Mouse (Mus musculus) left cerebral cortex, postnatal 14 days (tissue): ENCODE measurements around the gene Lrrc32. TPM values are rescaled to one million over a fixed set of nuclear protein-coding genes. Genes with fewer than 3 reads are reported as not detected.
A peak's percentile ranks its signal among the peaks of the same experiment; 100 is the strongest.

Source experiments
- DNase-seq, 2 experiments: peaks; one replicate each; pipeline ENCODE4 v3.0.0; 2021 to 2022; ENCODE audit warnings: low spot score in 2 of 2, mixed read lengths in 1 of 2
- intact Hi-C: fragments of 180-260 bp; cut with DNase I; formaldehyde crosslinking; loops from one replicate; pipeline ENCODE4 v1.15.1; 2025
- total RNA-seq, 2 experiments: library from RNA; stranded (reverse); gene quantifications; 2 replicates each; pipeline ENCODE4 v1.2.3; 2021

Gene Lrrc32
- total RNA-seq, 2 experiments from 2014 or later: 3.0 to 3.9 TPM

GRCm38 (mm10) chr7:98503951-98504647 lies 15.0 kb downstream of the Lrrc32 start:
- peak; percentile 44 to 64 for DNase-seq
- intact Hi-C loops: no loop called here

GRCm38 (mm10) chr7:98504726-98505314 lies 15.7 kb downstream of the Lrrc32 start:
- no peak for DNase-seq
- intact Hi-C loops: no loop called here

GRCm38 (mm10) chr7:98505664-98506063 lies 16.6 kb downstream of the Lrrc32 start:
- DNase-seq: no peak
- intact Hi-C loops: no loop called here

GRCm38 (mm10) chr7:98510961-98511958 lies 22.2 kb downstream of the Lrrc32 start:
- intact Hi-C loops: no loop called here
- DNase-seq: no peak

- no peak for DNase-seq
- intact Hi-C loops: no loop called here
Measured at GRCm38 (mm10) chr7:98513251-98513650, 24.2 kb downstream of the Lrrc32 start.

- intact Hi-C loops: no loop called here
Measured at GRCm38 (mm10) chr7:98522576-98522975, 33.5 kb downstream of the Lrrc32 start.

GRCm38 (mm10) chr7:98523070-98523812 lies 34.2 kb downstream of the Lrrc32 start:
- DNase-seq: no peak
- intact Hi-C loops: no loop called here

More at GRCm38 (mm10) chr7:98522576-98522975, 33.5 kb downstream of the Lrrc32 start:
- no peak for DNase-seq

GRCm38 (mm10) chr7:98523813-98524361 lies 34.8 kb downstream of the Lrrc32 start:
- intact Hi-C loops: no loop called here

GRCm38 (mm10) chr7:98524401-98524800 lies 35.3 kb downstream of the Lrrc32 start:
- no peak for DNase-seq
- intact Hi-C loops: no loop called here

More at GRCm38 (mm10) chr7:98523813-98524361, 34.8 kb downstream of the Lrrc32 start:
- DNase-seq: peak; percentile 48 to 59

- DNase-seq: no peak
- intact Hi-C loops: no loop called here
Measured at GRCm38 (mm10) chr7:98524869-98525699, 36.0 kb downstream of the Lrrc32 start.

GRCm38 (mm10) chr7:98527085-98527484 lies 38.0 kb downstream of the Lrrc32 start:
- intact Hi-C loops: no loop called here
- no peak for DNase-seq

- intact Hi-C loops: no loop called here
- no peak for DNase-seq
Measured at GRCm38 (mm10) chr7:98531612-98532011, 42.5 kb downstream of the Lrrc32 start.

GRCm38 (mm10) chr7:98532981-98533380 lies 43.9 kb downstream of the Lrrc32 start:
- no peak for DNase-seq
- intact Hi-C loops: no loop called here

- DNase-seq: no peak
- intact Hi-C loops: no loop called here
Measured at GRCm38 (mm10) chr7:98534432-98534855, 45.4 kb downstream of the Lrrc32 start.

GRCm38 (mm10) chr7:98535191-98535590 lies 46.1 kb downstream of the Lrrc32 start:
- DNase-seq: no peak
- intact Hi-C loops: no loop called here

GRCm38 (mm10) chr7:98535882-98536281 lies 46.8 kb downstream of the Lrrc32 start:
- DNase-seq: no peak
- intact Hi-C loops: no loop called here

GRCm38 (mm10) chr7:98537210-98537966 lies 48.3 kb downstream of the Lrrc32 start:
- DNase-seq: no peak
- intact Hi-C loops: no loop called here
